Mouse (Mus musculus) bone marrow macrophage, adult 2 months (primary cell): ENCODE measurements around the gene Kcnq5. TPM values are rescaled to one million over a fixed set of nuclear protein-coding genes. Genes with fewer than 3 reads are reported as not detected.

ENCODE experiments used
- H3K27ac ChIP-seq: 2 replicates; pipeline ENCODE4 v1.5.1; 2012; ENCODE audit warnings: low read depth, low read length; ENCODE audit not compliant: insufficient read depth
- H3K4me1 ChIP-seq: 2 replicates; pipeline ENCODE4 v1.6.1; 2012; ENCODE audit warnings: low read length; ENCODE audit not compliant: control insufficient read depth, insufficient read depth
- H3K4me3 ChIP-seq: 2 replicates; pipeline ENCODE4 v1.5.1; 2012; ENCODE audit warnings: mild to moderate bottlenecking, low read length, moderate library complexity; ENCODE audit not compliant: insufficient read depth
- CTCF ChIP-seq: IDR thresholded peaks from 2 replicates; pipeline ENCODE4 v1.5.1; 2012; ENCODE audit warnings: low read depth, mild to moderate bottlenecking, low read length, moderate library complexity
- POLR2A ChIP-seq: IDR thresholded peaks from 2 replicates; pipeline ENCODE4 v1.6.1; 2012; ENCODE audit warnings: mild to moderate bottlenecking, low read depth, low read length, borderline replicate concordance
- polyA plus RNA-seq: library from polyadenylated mRNA; stranded (reverse); fragments of >200 nt; gene quantifications from 2 replicates; pipeline ENCODE4 v1.2.4, GENCODE M21; 2012; ENCODE audit not compliant: missing spikeins, insufficient read depth, insufficient read length

Gene Kcnq5
- polyA plus RNA-seq, 1 experiment, result not detected

GRCm38 (mm10) chr1:21958013-21958412 lies 3.7 kb downstream of the Kcnq5 start:
- TF ChIP-seq POLR2A, result no peak
- TF ChIP-seq CTCF, result no peak
- Histone ChIP-seq H3K27ac (no peak overlapping the region), H3K4me3 (no peak overlapping the region), H3K4me1 (no peaks in the 10 kb centered on the region; the same call in 1 of the 2 replicates)

GRCm38 (mm10) chr1:21940831-21941230 lies 20.9 kb downstream of the Kcnq5 start:
- Histone ChIP-seq H3K4me3 (no peak overlapping the region), H3K4me1 (no peaks in the 10 kb centered on the region), H3K27ac (no peak overlapping the region)
- TF ChIP-seq POLR2A, result no peak

- TF ChIP-seq CTCF (no peak), POLR2A (no peak)
- H3K27ac ChIP-seq, result no peak overlapping the region
- no peak overlapping the region for H3K4me3 ChIP-seq
- no peaks in the 10 kb centered on the region for H3K4me1 ChIP-seq
These were observed 34.6 kb downstream of the Kcnq5 start for GRCm38 (mm10) chr1:21927182-21927581.

- H3K4me3 ChIP-seq, result no peak overlapping the region
- TF ChIP-seq CTCF (no peak), POLR2A (no peak)
- no peak overlapping the region for H3K27ac ChIP-seq
- no peaks in the 10 kb centered on the region for H3K4me1 ChIP-seq
These were observed 38.5 kb downstream of the Kcnq5 start for GRCm38 (mm10) chr1:21923293-21923642.

GRCm38 (mm10) chr1:21922578-21923292 lies 39.0 kb downstream of the Kcnq5 start:
- no peak overlapping the region for H3K27ac ChIP-seq
- TF ChIP-seq POLR2A, result no peak
- TF ChIP-seq CTCF, result no peak
- no peaks in the 10 kb centered on the region for H3K4me1 ChIP-seq
- H3K4me3 ChIP-seq, result no peak overlapping the region

- H3K4me1 ChIP-seq, result no peaks in the 10 kb centered on the region
- H3K4me3 ChIP-seq, result no peak overlapping the region
- no peak overlapping the region for H3K27ac ChIP-seq
- TF ChIP-seq CTCF, result no peak
- no peak for TF ChIP-seq POLR2A
These were observed 42.5 kb downstream of the Kcnq5 start for GRCm38 (mm10) chr1:21919276-21919675.

GRCm38 (mm10) chr1:21896067-21896719 lies 65.5 kb downstream of the Kcnq5 start:
- no peak for TF ChIP-seq POLR2A
- no peak for TF ChIP-seq CTCF
- H3K4me1 ChIP-seq, result no peaks in the 10 kb centered on the region; the same call in 1 of the 2 replicates
- H3K4me3 ChIP-seq, result no peak overlapping the region
- no peak overlapping the region for H3K27ac ChIP-seq

GRCm38 (mm10) chr1:21883747-21884146 lies 78.0 kb downstream of the Kcnq5 start:
- Histone ChIP-seq H3K4me3 (no peak overlapping the region), H3K27ac (no peak overlapping the region), H3K4me1 (no peaks in the 10 kb centered on the region)
- TF ChIP-seq POLR2A (no peak), CTCF (no peak)

GRCm38 (mm10) chr1:21870889-21871288 lies 90.9 kb downstream of the Kcnq5 start:
- Histone ChIP-seq H3K4me3 (no peak overlapping the region), H3K27ac (no peak overlapping the region), H3K4me1 (no peaks in the 10 kb centered on the region)
- TF ChIP-seq POLR2A (no peak), CTCF (no peak)

GRCm38 (mm10) chr1:21868484-21868883 lies 93.3 kb downstream of the Kcnq5 start:
- H3K4me3 ChIP-seq, result no peak overlapping the region
- TF ChIP-seq POLR2A, result no peak
- no peak for TF ChIP-seq CTCF
- H3K27ac ChIP-seq, result no peak overlapping the region

More at GRCm38 (mm10) chr1:21868484-21868883, 93.3 kb downstream of the Kcnq5 start:
- no peaks in the 10 kb centered on the region for H3K4me1 ChIP-seq
